Mouse (Mus musculus) heart, adult 2 months (tissue): Measurements from ENCODE around the gene Rtn1.

Experiments used
- CTCF ChIP-seq: fragments of 200-600 bp; IDR thresholded peaks from 2 replicates; pipeline ENCODE4 v1.8.1; 2022; ENCODE audit warnings: antibody characterized with exemption, mild to moderate bottlenecking, moderate library complexity
- EP300 ChIP-seq: fragments of 200-500 bp; IDR thresholded peaks from 2 replicates; pipeline ENCODE4 v1.6.1; 2011; ENCODE audit warnings: low read depth, low read length, control low read depth; ENCODE audit not compliant: insufficient read depth

- no peak for TF ChIP-seq CTCF
- no peak for TF ChIP-seq EP300
Measured at GRCm38 (mm10) chr12:72178322-72178721, 230.5 kb downstream of the Rtn1 start.
